Mouse (Mus musculus): ENCODE measurements at regions not wholly inside any gene's neighbourhood (a gene's known extent, or its start where the extent isn't known, plus 50 kb on each side); places are given as distances from the start of the nearest gene placed in this dataset.
A peak's percentile ranks its signal among the peaks of the same experiment; 100 is the strongest.

DNA sequence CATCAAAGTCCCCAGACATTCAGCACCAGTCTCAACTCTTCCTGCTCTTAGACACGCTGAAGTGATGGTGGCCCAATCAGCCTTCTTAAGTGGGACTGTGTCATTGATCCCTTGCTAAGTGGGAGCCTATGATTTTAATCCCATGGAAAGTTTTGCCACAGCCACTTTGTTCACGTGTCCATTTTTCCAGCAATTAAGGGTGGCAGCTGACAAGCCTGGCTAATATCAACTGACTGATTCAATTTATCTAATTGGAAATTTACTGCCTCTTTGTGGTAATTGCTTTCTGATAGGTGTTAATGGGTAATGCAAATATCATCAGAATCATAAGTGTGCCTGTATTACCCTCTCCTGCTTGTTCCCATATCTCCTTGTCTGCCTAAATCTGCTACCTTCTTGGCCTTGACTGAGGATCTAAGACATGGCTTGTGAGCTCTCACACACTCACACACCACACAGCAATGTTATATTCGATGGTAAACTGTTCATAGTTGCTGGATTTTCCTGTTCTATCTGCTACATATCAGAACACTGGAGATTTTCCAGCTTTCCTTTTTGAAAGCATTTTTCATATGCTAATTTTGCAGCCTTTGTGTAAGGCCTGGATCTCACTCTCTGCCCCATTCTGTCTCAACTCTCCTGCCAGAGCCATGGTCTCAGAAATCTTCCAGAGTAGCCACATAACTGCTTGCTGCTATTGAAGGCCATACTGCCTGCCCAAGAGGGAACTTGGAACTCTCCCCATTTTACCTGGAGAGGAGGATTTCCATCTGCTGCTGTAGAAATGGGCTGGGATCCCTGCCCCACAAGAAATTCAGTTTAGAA lies 2785.4 kb upstream of the 5930422O12Rik start:
- no peak for DNase-seq (ENCODE audit: extremely low spot score in 1 of 2, low spot score in 1 of 2)

DNA sequence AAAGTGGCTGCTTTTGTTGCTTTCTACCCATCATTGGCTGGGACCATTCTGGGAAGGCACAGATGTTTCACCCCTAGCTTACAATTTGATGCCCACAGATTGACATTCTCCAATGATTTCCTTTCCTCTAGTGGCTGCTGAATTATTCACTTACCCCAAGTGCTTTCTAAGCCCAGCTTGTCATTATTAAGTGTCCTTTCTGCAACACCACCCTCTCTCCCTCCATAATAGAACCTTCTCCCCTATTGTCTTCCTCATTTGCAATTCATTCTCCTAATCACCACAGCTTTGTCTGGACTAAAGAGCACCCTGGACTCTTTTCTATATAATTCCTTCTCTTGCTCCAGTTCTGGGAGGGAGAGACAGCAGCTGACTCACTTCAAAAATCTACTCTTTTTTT lies 2780.0 kb upstream of the 5930422O12Rik start:
- DNase-seq (ENCODE audit: extremely low spot score in 1 of 2, low spot score in 1 of 2) = no peak

DNA sequence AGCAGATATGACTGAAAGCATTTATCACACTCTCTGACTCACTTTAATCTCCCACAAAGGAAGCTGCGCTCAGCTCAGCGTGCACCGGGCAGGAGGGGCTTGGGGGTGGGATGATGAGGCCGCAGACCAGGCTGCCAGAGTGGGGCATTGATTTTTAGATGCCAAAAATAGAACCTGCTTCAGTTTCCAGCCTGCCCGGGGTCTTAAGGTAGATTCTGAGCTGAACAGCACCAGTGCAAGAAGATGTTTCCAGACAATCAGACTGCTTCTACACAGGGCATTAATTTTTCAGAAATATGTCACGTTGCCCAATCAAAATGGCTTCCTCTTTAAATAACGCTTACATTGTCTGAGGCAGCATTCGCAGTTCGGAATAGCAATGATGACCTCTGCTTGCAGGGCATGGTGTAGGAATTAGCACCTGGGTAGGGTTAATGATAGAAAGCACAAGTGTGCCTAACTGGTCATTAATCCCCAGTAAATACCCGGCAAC lies 2772.7 kb upstream of the 5930422O12Rik start:
- no peak for DNase-seq (ENCODE audit: extremely low spot score in 1 of 2, low spot score in 1 of 2)

DNA sequence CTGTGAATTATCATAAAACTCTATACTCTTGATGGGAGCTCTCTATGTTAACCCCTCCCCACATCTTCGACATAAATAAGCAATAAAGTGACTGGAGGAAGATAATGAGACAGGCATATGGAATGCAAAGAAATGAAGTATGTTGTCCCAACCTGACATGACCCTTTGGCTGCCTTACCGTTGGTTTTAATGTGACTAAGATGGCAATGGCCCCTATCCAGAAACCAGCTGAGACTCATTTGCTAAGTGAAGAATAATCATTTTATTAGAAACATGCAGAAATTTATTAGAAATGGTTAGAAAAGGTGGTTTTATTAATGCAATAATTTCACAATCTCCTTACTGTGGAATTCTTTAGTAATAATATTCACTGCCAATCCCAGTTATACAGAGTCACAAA lies 2767.2 kb upstream of the 5930422O12Rik start:
- DNase-seq (ENCODE audit: extremely low spot score in 1 of 2, low spot score in 1 of 2) = no peak

DNA sequence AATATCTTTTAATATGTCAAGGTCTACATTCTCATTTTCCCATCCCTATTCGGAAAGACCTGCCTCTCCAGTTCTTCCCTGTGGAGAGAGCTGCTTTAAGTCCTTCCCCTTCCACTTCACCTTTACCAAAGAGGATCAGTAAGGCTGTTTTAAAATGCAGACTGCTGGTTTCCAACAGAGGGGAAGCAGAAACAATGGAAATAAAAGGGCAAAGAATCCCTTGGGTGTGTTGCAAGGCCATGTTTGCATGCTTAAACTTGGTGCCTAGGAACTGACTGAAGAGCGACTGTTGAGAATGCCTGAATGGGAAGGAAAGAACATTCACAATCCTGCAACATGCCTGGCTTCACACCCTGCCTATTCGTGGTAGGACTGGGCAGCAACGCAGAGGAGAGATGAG lies 2759.1 kb upstream of the 5930422O12Rik start:
- no peak for DNase-seq (ENCODE audit: extremely low spot score in 1 of 2, low spot score in 1 of 2)

DNA sequence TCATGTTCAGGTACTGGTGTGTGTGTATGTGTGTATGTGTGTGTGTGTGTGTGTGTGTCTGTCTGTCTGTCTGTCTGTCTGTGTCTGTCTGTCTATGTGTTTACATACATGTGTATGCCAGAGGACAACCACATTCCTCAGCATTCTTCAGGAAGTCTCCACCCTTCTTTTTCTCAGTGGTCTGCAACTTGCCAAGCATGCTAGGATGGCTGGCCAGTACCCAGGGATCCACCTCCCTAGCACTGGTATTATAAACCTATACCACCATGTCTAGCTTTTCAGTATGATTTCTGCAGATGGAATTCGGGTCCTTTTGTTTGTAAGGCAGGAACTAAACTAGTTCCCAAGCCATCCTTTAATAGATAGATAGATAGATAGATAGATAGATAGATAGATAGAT lies 2751.1 kb upstream of the 5930422O12Rik start:
- no peak for DNase-seq (ENCODE audit: extremely low spot score in 1 of 2, low spot score in 1 of 2)

DNA sequence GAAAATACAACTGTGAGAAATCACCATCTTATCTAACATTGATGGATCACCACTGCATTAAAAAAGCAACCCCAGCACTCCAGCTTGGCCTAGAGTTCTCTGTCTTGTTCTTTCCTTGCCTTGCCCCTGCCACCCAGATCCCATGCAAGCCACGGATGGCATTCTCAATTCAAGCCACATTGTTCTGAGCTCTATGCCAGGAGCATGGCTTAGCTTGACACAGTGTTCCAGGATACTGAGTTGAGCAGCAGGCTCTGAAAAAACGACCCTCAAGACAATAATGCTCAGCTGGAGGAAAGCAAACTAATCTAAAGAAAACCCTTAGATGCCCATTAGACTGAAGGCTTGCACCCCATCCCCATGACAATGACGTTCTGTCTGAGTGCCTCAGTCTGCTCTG lies 2746.3 kb upstream of the 5930422O12Rik start:
- DNase-seq (ENCODE audit: extremely low spot score in 1 of 2, low spot score in 1 of 2) = no peak

DNA sequence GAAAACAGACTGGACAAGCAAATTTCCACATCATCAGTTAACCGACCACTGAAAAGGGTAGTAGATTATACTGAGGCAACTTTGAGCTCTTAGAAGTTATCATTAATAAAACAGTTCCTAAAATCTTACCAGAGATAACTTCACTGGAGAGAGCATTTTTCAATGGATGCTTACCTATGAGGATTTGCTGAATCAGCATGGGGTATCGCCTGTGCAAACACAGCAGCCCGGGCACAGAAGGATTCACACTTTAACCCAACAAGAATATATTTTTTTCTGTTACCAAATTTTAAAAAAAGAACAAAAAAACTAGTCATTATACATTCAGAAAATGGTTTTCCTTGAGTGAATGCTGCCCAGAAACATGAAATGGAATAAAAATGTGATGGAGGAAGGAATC lies 2742.0 kb upstream of the 5930422O12Rik start:
- DNase-seq (ENCODE audit: extremely low spot score in 1 of 2, low spot score in 1 of 2) = no peak

DNA sequence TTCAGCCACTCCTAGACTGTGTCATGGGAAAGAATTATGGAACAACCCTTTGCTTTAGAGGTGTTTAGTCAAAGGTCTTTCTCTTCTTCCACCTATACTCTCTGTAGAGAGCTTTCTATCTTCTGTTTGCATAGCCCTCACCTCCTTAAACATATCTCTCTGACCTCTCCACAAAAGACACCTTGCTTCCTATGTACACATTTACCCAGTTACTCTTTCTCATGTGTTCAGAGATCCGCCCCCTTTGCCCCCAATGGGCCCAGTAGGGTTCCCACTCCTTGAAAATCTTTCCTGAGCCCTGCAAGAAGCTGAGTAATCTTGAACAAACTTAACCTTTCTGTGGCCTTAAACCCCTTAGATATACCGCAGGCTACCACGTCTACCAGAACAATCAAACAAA lies 2734.4 kb upstream of the 5930422O12Rik start:
- DNase-seq (ENCODE audit: extremely low spot score in 1 of 2, low spot score in 1 of 2) = no peak

DNA sequence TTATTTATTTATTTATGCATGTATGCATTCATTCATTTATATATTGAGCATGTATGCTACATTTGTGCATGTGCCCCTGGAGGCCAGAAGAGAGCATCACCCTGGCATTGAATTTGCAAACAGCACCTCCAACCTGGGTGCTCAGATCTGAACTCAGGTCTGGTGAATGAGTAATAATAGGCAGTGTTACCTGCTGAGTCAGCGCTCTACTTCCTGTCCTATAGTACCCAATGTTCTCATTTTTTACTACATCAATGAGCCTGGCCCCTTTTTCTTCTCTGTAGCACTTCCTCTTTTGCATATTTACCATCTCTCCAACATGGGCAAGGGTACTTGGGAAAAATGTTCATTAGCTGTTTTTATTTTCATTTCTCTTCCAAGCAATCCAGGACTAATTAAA lies 2711.9 kb upstream of the 5930422O12Rik start:
- DNase-seq (ENCODE audit: extremely low spot score in 1 of 2, low spot score in 1 of 2) = no peak

DNA sequence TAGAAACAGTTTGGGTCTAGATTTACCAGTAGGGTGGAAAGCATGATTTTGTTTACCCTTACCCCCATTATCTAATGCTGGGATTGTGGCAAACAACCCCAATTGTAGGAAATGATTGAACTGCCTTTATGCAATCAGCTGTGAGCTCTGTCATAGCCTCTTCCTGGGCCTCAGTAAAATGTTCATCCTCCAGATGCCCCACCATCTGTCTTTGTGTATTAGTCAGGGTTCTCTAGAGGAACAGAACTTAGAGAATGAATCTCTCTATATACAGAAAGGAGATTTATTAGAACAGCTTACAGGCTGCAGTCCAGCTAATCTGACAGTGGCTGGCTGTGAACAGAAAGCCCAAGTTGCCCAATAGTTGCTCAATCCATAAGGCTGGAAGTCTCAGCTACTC lies 2698.1 kb upstream of the 5930422O12Rik start:
- DNase-seq (ENCODE audit: extremely low spot score in 1 of 2, low spot score in 1 of 2) = peak in 1 of 2 experiments; percentile 13

DNA sequence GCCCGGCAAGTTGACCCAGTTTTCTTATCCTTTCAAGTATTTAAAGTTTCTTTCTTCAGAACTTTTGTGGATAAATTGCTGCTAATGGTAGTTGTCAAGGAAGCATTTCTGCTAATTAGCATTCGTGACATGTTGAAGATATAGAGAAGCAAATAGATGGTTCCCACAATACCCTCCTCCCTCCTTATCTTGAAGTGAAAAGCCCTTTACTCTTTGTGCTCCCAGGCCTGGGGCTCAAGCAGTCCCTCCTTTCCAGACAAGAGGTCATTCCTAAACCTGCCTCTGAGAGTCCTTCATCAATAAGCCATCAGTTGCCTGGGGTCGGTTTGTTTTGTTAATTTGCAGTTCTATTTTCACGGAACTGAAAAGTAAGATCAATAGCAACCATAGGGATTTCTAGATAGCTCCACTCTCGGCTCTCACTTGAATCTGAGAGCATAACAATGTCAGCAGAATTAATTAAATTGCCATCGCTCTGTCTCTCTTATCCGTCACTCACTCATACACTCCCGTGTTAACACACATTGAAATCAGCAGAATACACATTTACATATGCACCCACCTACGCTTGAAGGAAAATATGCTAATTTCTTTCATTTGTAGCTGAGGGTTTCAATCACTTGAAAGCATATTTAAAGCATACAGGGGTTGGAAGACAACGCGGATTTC lies 2695.8 kb upstream of the 5930422O12Rik start:
- DNase-seq (ENCODE audit: extremely low spot score in 1 of 2, low spot score in 1 of 2) = no peak

DNA sequence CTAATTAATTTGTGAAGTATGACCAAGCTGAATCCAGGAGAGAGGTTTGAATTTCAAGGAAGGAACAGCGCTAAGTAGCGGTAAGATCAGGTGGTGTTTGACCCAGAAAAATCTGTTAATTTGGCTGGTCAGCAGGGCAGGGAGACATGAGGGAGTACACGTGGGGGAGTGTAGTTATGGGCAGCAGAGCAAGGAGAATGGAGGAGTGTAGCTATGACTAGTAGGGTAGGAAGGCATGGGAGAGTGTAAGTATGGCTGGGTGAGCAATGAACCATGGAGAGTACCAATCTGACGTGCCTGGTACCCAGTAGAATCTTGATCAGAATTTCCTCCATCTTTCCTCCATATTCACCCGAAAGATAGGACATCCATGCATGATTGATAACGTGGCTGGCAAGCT lies 2695.1 kb upstream of the 5930422O12Rik start:
- no peak for DNase-seq (ENCODE audit: extremely low spot score in 1 of 2, low spot score in 1 of 2)

DNA sequence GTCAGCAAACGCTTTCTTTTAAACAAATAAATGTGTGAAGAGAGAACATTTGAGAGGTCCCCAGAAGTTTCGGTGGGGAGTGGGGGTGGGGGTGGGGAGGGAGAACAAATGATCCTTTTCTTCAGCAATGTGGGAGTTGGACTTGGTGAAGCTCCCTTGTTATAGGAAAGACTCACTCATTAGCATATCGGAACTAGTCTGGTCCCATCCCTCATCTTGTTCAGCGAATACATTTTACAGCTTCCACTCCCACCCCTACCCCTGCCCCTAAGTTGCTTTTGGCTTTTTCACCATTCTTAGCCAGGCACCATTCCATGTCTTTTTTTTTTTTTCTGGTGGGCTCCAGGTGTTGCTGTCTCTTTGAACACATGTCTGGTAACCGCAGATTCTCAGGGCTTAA lies 2693.2 kb upstream of the 5930422O12Rik start:
- DNase-seq (ENCODE audit: extremely low spot score in 1 of 2, low spot score in 1 of 2) = no peak

DNA sequence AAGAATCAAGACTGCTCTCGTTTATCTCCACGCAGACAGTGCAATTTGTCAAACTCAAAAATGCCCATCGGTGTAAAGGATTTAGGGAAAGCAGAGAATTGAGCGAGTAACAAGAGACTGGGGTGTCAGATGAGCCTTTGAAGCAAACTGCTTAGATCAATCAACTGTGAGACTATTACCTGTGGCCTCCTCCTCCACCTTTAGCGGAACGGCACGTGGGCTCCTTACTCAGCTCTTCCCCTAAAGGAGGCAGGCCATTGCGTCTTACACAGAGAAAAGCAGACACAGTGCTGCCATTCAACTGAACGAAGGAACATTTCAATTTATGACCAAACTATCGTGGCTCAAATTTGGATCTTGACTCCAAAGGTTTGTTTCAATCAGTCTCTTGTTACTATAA lies 2692.8 kb upstream of the 5930422O12Rik start:
- DNase-seq (ENCODE audit: extremely low spot score in 1 of 2, low spot score in 1 of 2) = no peak

DNA sequence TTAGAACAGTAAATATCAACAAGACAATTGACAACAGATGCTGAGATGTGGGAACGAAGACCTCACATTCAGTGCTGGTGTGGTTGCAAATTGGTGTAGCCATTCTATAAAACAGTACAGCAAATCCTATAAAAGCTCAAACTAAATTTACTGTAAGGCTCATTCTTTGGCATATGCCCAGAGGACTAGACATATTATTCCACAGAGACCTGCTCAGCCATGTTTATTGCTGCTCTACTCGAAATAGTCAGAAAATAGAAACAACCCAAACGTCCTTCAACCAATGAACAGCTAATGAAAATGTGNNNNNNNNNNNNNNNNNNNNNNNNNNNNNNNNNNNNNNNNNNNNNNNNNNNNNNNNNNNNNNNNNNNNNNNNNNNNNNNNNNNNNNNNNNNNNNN lies 2681.6 kb upstream of the 5930422O12Rik start:
- DNase-seq (ENCODE audit: extremely low spot score in 1 of 2, low spot score in 1 of 2) = no peak

All from layer of hippocampus, postnatal 25 days (tissue).